Mouse (Mus musculus) heart, adult 2 months (tissue): ENCODE results near the gene Zbtb4.
A peak's percentile ranks its signal among the peaks of the same experiment; 100 is the strongest.

Experiments
- CTCF ChIP-seq: fragments of 200-600 bp; IDR thresholded peaks from 2 replicates; pipeline ENCODE4 v1.8.1; 2022; ENCODE audit warnings: antibody characterized with exemption, mild to moderate bottlenecking, moderate library complexity
- EP300 ChIP-seq: fragments of 200-500 bp; IDR thresholded peaks from 2 replicates; pipeline ENCODE4 v1.6.1; 2011; ENCODE audit warnings: low read depth, low read length, control low read depth; ENCODE audit not compliant: insufficient read depth
- POLR2A ChIP-seq: fragments of 200-500 bp; IDR thresholded peaks from 2 replicates; pipeline ENCODE4 v1.6.1; 2011; ENCODE audit warnings: mild to moderate bottlenecking, low read depth, low read length, control low read depth; ENCODE audit not compliant: insufficient read depth

- TF ChIP-seq CTCF (no peak), EP300 (peak; percentile 34; the same call in 1 of the 2 replicates), POLR2A (peak; percentile 88)
These were observed 19.1 kb downstream of the Zbtb4 start for GRCm38 (mm10) chr11:69784793-69785272.
